ENCODE assay signal across 21 mouse cellular contexts in genomic region chr5:36297246-36297645, GRCm38 (mm10).
"Had no signal": no experiment of that assay in that cellular context is flagged by ENCODE, and none has a peak within 500 bp of the region (broad histone marks: within the 10 kb centered on the region; RNA-seq: fewer than 3 reads in every experiment).

No protein-coding gene starts in this region.

- H3K27me3 ChIP-seq: kidney, embryonic 15.5 days; limb, embryonic 12.5 days; limb, embryonic 15.5 days; midbrain, embryonic 13.5 days had no signal

- H3K4me3 ChIP-seq: kidney, embryonic 15.5 days; left cerebral cortex, adult 2 months; limb, embryonic 12.5 days; limb, embryonic 15.5 days; midbrain, embryonic 13.5 days had no signal

- H3K9ac ChIP-seq: kidney, embryonic 15.5 days; limb, embryonic 12.5 days; limb, embryonic 15.5 days; liver, embryonic 14.5 days; liver, postnatal 0 days; midbrain, embryonic 13.5 days had no signal

- H3K27ac ChIP-seq: kidney, embryonic 15.5 days; left cerebral cortex, adult 2 months; limb, embryonic 12.5 days; limb, embryonic 15.5 days; liver, embryonic 14.5 days; macrophage; midbrain, embryonic 13.5 days; stomach, postnatal 0 days had no signal

- H3K36me3 ChIP-seq: kidney, embryonic 15.5 days; limb, embryonic 12.5 days; limb, embryonic 15.5 days; midbrain, embryonic 13.5 days had no signal

- H3K9me3 ChIP-seq: kidney, embryonic 15.5 days; limb, embryonic 12.5 days; limb, embryonic 15.5 days; midbrain, embryonic 13.5 days had no signal

- H3K4me2 ChIP-seq: kidney, embryonic 15.5 days; limb, embryonic 12.5 days; limb, embryonic 15.5 days; liver, embryonic 11.5 days; midbrain, embryonic 13.5 days had no signal

- ATAC-seq: liver, postnatal 0 days; midbrain, embryonic 13.5 days had no signal

- DNase-seq: kidney, adult 11 months; kidney, adult 8-10 months; kidney, postnatal 10 days; kidney, postnatal 36 days; layer of hippocampus, postnatal 36 days; right cerebral cortex, adult 18-20 months; right cerebral cortex, postnatal 14 days; right cerebral cortex, postnatal 4 days; thymus, adult 2 months; thymus, postnatal 14 days; thymus, postnatal 4 days had no signal
